Mouse (Mus musculus): ENCODE data around the gene Dysf. TPM values are rescaled to one million over a fixed set of nuclear protein-coding genes. Genes with fewer than 3 reads are reported as not detected.

The Dysf gene
- polyA plus RNA-seq, 1 experiment from 2014 or later, result 16.8 TPM

DNA sequence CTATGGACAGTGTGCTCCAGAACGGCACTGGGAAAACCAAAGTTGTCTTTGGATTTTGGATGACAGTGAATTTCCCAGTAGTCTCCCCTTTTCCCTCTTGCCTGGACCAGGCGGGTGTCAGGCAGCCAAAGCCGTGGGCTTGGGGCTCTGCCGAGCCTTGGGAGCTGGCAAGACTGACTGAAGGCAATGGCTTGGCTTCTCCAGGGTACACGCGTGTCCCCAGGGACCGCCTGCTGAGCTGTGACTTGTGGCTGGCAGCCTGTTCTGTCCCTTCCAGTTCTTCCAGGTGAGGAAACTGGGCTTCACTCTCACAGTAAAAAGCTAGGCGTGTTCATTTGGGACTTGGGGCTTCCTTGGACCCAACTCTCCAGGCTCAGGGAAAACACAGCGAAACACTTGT is 86.1 kb downstream of the Dysf start:
- Histone ChIP-seq H3K27ac (ENCODE audit: low read length) (no peak overlapping the region), H3K27me3 (ENCODE audit: insufficient read depth, low read length) (peaks cover 17% of the 10 kb centered on the region; the same call in 1 of the 2 replicates), H3K4me3 (ENCODE audit: low read length) (no peak overlapping the region), H3K4me2 (replicated peaks; ENCODE audit: low read depth, low read length) (no peak overlapping the region), H3K9me3 (ENCODE audit: low read length) (no peaks in the 10 kb centered on the region), H3K9ac (replicated peaks; ENCODE audit: low read length) (no peak overlapping the region), H3K4me1 (ENCODE audit: insufficient read depth, low read length) (no peaks in the 10 kb centered on the region), H3K36me3 (ENCODE audit: insufficient read depth, low read length) (no peaks in the 10 kb centered on the region)
- ATAC-seq (ENCODE audit: low FRiP score, low TSS enrichment), result no peak
- 84% methylated on average over 9 of the region's 9 CpGs for WGBS

DNA sequence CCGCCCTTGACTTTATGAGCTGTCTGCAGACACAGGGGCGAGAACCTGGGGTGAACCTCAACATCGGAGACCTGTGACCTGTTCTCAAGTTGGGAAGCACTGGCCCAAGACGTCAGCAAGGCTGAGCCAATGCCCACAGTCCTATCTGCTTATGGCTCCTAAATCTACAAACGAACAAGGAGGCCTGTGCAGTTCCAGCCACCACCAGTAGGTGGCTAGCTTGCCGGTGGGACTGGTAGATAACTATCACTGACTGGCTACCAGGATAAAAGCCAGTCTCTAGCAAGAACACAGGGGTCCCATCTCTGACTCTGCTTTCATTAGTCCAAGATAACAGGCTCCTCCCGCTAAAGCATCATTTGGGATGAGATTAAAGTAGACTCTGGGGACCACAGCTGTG is 86.6 kb downstream of the Dysf start:
- H3K27me3 ChIP-seq (ENCODE audit: insufficient read depth, low read length), result peaks cover 21% of the 10 kb centered on the region
- no peaks in the 10 kb centered on the region for H3K36me3 ChIP-seq (ENCODE audit: insufficient read depth, low read length)
- H3K4me2 ChIP-seq (replicated peaks; ENCODE audit: low read depth, low read length), result no peak overlapping the region
- ATAC-seq (ENCODE audit: low FRiP score, low TSS enrichment), result no peak
- 20% methylated on average over 7 of the region's 7 CpGs for WGBS
- no peak overlapping the region for H3K9ac ChIP-seq (replicated peaks; ENCODE audit: low read length)
- no peaks in the 10 kb centered on the region for H3K4me1 ChIP-seq (ENCODE audit: insufficient read depth, low read length)
- no peaks in the 10 kb centered on the region for H3K9me3 ChIP-seq (ENCODE audit: low read length)
- H3K4me3 ChIP-seq (ENCODE audit: low read length), result no peak overlapping the region
- H3K27ac ChIP-seq (ENCODE audit: low read length), result no peak overlapping the region

DNA sequence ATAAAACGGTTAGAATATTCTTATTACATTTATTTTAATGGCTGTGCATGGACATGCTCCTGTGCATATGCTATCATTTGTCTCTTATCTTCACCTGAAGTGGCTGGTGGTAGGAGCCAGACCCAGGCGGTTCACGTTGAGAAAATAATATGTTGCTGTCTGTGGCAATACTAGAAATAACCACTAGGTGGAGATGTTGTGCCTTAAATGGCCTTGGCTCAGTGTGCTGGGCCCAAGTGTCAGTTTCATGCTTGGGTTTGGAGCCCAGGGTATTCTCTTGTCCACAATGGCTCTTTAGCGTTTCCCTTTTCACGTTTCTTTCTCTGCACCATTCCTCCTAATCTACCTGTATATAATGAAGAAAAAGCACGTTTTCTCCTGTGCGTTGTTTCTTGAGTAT is 87.5 kb downstream of the Dysf start:
- H3K27me3 ChIP-seq (ENCODE audit: insufficient read depth, low read length), result peaks cover 30% of the 10 kb centered on the region
- WGBS, result 16% methylated on average over 7 of the region's 7 CpGs
- no peaks in the 10 kb centered on the region for H3K36me3 ChIP-seq (ENCODE audit: insufficient read depth, low read length)
- no peaks in the 10 kb centered on the region for H3K9me3 ChIP-seq (ENCODE audit: low read length)
- no peak overlapping the region for H3K9ac ChIP-seq (replicated peaks; ENCODE audit: low read length)
- H3K4me1 ChIP-seq (ENCODE audit: insufficient read depth, low read length), result no peaks in the 10 kb centered on the region
- ATAC-seq (ENCODE audit: low FRiP score, low TSS enrichment), result 0 out of 2 replicates have a peak, but pooled peaks have one; percentile 50
- H3K27ac ChIP-seq (ENCODE audit: low read length), result no peak overlapping the region
- no peak overlapping the region for H3K4me2 ChIP-seq (replicated peaks; ENCODE audit: low read depth, low read length)
- H3K4me3 ChIP-seq (ENCODE audit: low read length), result no peak overlapping the region

DNA sequence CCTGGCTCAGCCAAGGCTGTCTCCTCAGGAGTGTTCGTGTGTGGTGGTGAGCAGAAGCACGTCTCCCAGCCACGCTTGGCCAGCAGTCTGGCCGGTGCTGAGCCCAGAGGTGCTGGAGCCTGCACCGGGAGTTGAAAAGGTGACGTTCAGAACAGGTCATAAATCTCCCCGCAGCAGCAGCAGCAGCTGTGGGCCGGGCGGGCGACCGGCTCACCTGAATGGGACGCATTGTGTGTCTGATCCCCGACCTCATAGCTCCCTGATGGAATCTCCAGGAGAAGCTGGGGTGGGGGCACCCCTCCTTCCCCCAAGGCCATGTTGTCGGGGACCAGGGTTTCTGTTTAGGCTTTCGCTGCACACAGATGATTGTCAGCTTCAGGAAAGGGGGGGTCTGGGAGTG is 93.6 kb downstream of the Dysf start:
- Histone ChIP-seq H3K4me1 (ENCODE audit: insufficient read depth, low read length) (peaks cover 24% of the 10 kb centered on the region; the same call in 1 of the 2 replicates), H3K4me3 (ENCODE audit: low read length) (no peak overlapping the region), H3K27ac (ENCODE audit: low read length) (no peak overlapping the region), H3K9ac (replicated peaks; ENCODE audit: low read length) (no peak overlapping the region), H3K9me3 (ENCODE audit: low read length) (no peaks in the 10 kb centered on the region), H3K36me3 (ENCODE audit: insufficient read depth, low read length) (no peaks in the 10 kb centered on the region), H3K4me2 (replicated peaks; ENCODE audit: low read depth, low read length) (0 out of 2 replicates have a peak overlapping the region, but pooled peaks have one; percentile 18), H3K27me3 (ENCODE audit: insufficient read depth, low read length) (peaks cover 63% of the 10 kb centered on the region)
- WGBS, result 18% methylated on average over 15 of the region's 15 CpGs
- ATAC-seq (ENCODE audit: low FRiP score, low TSS enrichment), result no peak

DNA sequence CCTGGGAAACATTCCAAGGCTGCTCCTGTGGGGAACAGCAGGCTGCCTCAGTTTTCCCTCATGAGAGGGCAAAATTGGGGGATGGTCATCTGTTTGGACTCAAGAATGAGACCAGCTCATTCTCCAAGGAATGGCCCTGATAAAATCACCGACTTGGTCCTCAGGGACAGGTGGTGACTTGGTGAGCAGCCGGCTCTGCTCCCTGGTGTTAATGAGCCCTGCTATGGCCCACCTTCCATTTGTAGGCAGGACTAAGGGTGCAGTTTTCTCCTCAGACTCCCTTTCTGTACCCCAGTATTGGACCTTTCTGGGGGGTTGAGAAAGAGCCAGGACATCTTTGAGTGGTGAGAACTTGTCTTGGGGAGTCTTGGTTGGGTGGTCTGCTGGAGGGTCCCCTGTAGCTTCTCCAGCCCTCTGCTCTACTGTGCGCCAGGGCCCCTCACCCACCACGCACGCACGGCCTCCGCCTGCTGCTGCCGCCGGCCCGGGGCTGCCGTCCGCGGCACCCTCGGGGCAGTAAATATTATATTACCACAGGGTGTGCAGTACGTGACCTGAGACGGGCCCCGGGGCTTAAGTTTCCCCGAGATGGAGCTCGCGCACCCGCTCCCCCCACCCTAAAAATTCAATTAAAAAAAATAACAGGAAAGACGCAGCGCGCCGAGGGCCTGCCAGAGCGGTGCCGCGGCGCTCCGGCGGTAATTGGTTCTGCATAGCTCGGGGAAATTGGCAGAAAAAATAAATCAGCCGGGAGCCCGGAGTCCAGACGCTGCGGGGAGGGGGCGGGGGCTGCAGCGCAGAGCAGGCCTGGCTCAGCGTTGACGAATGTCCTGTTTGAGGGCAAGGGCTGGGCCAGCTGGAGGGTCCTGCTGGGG is 97.0 kb downstream of the Dysf start:
- Histone ChIP-seq H3K27me3 (ENCODE audit: insufficient read depth, low read length) (peaks cover 77% of the 10 kb centered on the region), H3K36me3 (ENCODE audit: insufficient read depth, low read length) (no peaks in the 10 kb centered on the region), H3K9me3 (ENCODE audit: low read length) (no peaks in the 10 kb centered on the region), H3K4me3 (ENCODE audit: low read length) (peak overlapping the region; percentile 35), H3K9ac (replicated peaks; ENCODE audit: low read length) (peak overlapping the region; percentile 11; the same call in 1 of the 2 replicates), H3K4me2 (replicated peaks; ENCODE audit: low read depth, low read length) (peak overlapping the region; percentile 56), H3K4me1 (ENCODE audit: insufficient read depth, low read length) (peaks cover 24% of the 10 kb centered on the region; the same call in 1 of the 2 replicates), H3K27ac (ENCODE audit: low read length) (no peak overlapping the region)
- peak; percentile 66; the same call in 1 of the 2 replicates for ATAC-seq (ENCODE audit: low FRiP score, low TSS enrichment)
- WGBS, result 2% methylated on average over 40 of the region's 40 CpGs

DNA sequence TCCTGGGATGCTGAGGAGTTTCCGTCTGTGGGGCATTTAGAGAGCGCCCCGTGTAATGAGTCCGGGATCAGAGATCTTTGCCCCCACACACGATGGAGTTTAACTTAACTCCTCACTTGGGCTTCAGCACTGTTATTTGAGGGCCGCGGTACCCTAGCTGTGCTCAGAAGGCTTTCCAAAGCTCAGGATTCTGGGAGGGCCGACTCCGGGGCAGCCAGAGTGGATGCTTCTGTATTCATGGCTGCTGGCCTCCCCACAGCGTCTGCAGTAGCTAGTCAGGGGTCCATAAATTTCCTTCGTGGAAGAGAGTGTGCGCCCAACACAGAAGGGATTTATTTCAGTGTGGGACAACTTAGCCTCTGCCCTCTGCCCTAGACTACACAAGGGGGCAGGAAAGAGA is 97.7 kb downstream of the Dysf start:
- Histone ChIP-seq H3K9ac (replicated peaks; ENCODE audit: low read length) (no peak overlapping the region), H3K27me3 (ENCODE audit: insufficient read depth, low read length) (peaks cover 72% of the 10 kb centered on the region), H3K4me1 (ENCODE audit: insufficient read depth, low read length) (peaks cover 24% of the 10 kb centered on the region; the same call in 1 of the 2 replicates), H3K4me2 (replicated peaks; ENCODE audit: low read depth, low read length) (peak overlapping the region; percentile 56), H3K36me3 (ENCODE audit: insufficient read depth, low read length) (no peaks in the 10 kb centered on the region), H3K9me3 (ENCODE audit: low read length) (no peaks in the 10 kb centered on the region), H3K4me3 (ENCODE audit: low read length) (peak overlapping the region; percentile 35), H3K27ac (ENCODE audit: low read length) (no peak overlapping the region)
- ATAC-seq (ENCODE audit: low FRiP score, low TSS enrichment), result peak; percentile 32; the same call in 1 of the 2 replicates
- 16% methylated on average over 12 of the region's 12 CpGs for WGBS

DNA sequence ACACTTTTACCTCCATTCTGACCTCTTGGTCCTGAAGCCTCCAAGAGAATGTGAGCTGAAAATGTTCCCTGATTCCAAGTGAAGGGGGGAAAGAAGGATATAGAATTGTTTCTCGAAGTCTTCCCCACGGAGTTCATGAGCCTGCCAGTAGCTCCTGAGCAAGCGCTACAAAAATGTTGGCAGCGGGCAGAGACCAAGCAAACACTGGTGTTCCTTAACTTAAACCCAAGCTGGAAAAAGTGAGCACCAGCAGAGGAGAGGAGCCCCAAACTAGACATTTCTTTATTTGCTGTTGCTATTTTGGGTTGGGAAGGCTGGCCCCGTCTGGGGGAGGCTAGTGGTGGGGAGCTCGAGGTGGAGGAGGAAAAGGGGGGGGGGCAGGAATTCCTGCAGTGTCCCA is 102.0 kb downstream of the Dysf start:
- H3K27ac ChIP-seq (ENCODE audit: low read length), result no peak overlapping the region
- H3K4me1 ChIP-seq (ENCODE audit: insufficient read depth, low read length), result peaks cover 13% of the 10 kb centered on the region; the same call in 1 of the 2 replicates
- no peak for ATAC-seq (ENCODE audit: low FRiP score, low TSS enrichment)
- H3K4me2 ChIP-seq (replicated peaks; ENCODE audit: low read depth, low read length), result no peak overlapping the region
- 69% methylated on average over 6 of the region's 6 CpGs for WGBS
- H3K4me3 ChIP-seq (ENCODE audit: low read length), result no peak overlapping the region
- peaks cover 39% of the 10 kb centered on the region for H3K27me3 ChIP-seq (ENCODE audit: insufficient read depth, low read length)
- no peaks in the 10 kb centered on the region for H3K9me3 ChIP-seq (ENCODE audit: low read length)
- H3K36me3 ChIP-seq (ENCODE audit: insufficient read depth, low read length), result no peaks in the 10 kb centered on the region
- H3K9ac ChIP-seq (replicated peaks; ENCODE audit: low read length), result no peak overlapping the region

DNA sequence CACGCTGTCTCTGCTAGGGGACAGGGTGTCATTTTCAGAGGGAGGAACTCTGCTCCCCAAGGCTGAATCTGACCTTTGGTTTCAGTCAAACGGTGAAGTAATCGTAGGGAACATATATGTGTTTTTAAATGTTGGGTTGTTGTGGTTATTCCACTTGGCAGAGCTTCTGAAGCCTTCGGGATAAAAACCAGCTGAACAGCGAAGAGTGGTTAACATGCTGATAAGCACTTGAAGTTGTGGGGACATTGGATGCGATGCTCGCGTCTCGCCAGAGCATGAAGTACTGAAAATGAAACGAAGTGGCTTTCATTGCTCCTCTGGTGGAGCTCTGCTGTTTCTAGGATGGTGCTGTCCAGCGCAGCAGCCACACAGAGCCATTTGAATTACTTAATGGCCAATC is 102.7 kb downstream of the Dysf start:
- ATAC-seq (ENCODE audit: low FRiP score, low TSS enrichment), result no peak
- Histone ChIP-seq H3K4me2 (replicated peaks; ENCODE audit: low read depth, low read length) (no peak overlapping the region), H3K4me3 (ENCODE audit: low read length) (no peak overlapping the region), H3K4me1 (ENCODE audit: insufficient read depth, low read length) (peaks cover 6% of the 10 kb centered on the region; the same call in 1 of the 2 replicates), H3K9me3 (ENCODE audit: low read length) (no peaks in the 10 kb centered on the region), H3K9ac (replicated peaks; ENCODE audit: low read length) (no peak overlapping the region), H3K36me3 (ENCODE audit: insufficient read depth, low read length) (no peaks in the 10 kb centered on the region), H3K27me3 (ENCODE audit: insufficient read depth, low read length) (peaks cover 39% of the 10 kb centered on the region), H3K27ac (ENCODE audit: low read length) (no peak overlapping the region)
- 72% methylated on average over 11 of the region's 11 CpGs for WGBS

DNA sequence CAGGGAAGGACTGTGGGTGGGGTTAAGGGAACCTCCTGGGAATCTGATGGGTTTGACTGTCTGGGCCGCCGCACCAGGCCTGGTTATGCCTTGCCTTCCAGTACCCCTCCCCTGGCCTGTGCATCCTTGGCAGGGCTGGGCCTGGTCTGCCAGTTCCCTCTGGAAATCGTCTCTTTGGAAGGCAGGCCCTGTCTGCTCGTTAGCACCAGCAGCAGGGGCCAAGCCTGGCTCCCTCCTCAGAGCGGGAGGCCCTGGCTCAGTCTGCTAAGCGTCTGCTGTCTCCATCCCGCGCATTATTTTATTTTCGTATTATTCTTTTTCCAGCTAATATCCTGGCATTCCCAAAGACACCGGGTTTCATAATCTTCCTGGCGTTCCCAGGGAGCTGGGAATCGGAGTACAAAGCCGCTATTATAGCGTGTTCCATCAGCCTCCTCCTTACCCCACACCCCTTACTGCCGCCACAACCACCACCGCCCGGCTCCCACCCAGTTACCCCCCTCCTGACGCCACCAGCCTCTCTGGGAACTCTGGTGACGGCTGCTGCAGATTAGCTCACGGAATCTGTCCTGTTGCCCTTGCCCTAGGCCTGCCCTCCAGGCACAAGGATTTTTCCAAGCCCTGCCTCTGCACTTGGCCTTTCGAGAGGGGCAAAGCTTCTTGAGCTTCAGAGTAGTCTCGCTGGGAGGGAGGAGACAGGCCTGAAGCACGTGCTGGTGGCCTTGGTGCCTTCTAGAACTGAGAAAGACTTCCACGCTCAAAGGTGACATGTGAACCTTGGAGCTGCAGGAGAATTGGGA is 111.5 kb downstream of the Dysf start:
- WGBS, result 77% methylated on average over 24 of the region's 24 CpGs
- Histone ChIP-seq H3K27me3 (ENCODE audit: insufficient read depth, low read length) (no peaks in the 10 kb centered on the region; the same call in 1 of the 2 replicates), H3K4me1 (ENCODE audit: insufficient read depth, low read length) (no peaks in the 10 kb centered on the region), H3K9ac (replicated peaks; ENCODE audit: low read length) (no peak overlapping the region), H3K9me3 (ENCODE audit: low read length) (no peaks in the 10 kb centered on the region), H3K27ac (ENCODE audit: low read length) (no peak overlapping the region), H3K4me3 (ENCODE audit: low read length) (no peak overlapping the region), H3K4me2 (replicated peaks; ENCODE audit: low read depth, low read length) (no peak overlapping the region), H3K36me3 (ENCODE audit: insufficient read depth, low read length) (no peaks in the 10 kb centered on the region)
- no peak for ATAC-seq (ENCODE audit: low FRiP score, low TSS enrichment)
